Mouse (Mus musculus) heart, postnatal 0 days (tissue): ENCODE measurements around the gene 5730522E02Rik. TPM values are rescaled to one million over a fixed set of nuclear protein-coding genes. Genes with fewer than 3 reads are reported as not detected.

Source experiments
- ATAC-seq: fragments of 200-750 bp; cut with Nextera tagmentation; 2 replicates; pipeline ENCODE4 v1.8.0; 2017; ENCODE audit warnings: low read depth, moderate number of reproducible peaks, moderate library complexity; ENCODE audit not compliant: insufficient read depth
- DNase-seq: peaks from one replicate; pipeline ENCODE4 v3.0.0-alpha.2; 2016; ENCODE audit warnings: low spot score
- H3K27ac ChIP-seq: fragments of 300-500 bp; sonication (generic); 2 replicates; pipeline ENCODE4 v1.5.1; 2014; ENCODE audit warnings: low read depth, mild to moderate bottlenecking
- H3K27me3 ChIP-seq: fragments of 300-500 bp; sonication (generic); 2 replicates; pipeline ENCODE4 v1.6.1; 2014; ENCODE audit warnings: low read length, mixed read lengths; ENCODE audit not compliant: control insufficient read depth, insufficient read depth
- H3K36me3 ChIP-seq: fragments of 300-500 bp; sonication (generic); replicated peaks from 2 replicates; pipeline ENCODE4 v1.6.1; 2014; ENCODE audit warnings: low read length, mixed read lengths; ENCODE audit not compliant: control insufficient read depth, insufficient read depth
- H3K4me1 ChIP-seq: fragments of 300-500 bp; sonication (generic); 2 replicates; pipeline ENCODE4 v1.6.1; 2014; ENCODE audit warnings: antibody characterized with exemption; ENCODE audit not compliant: control insufficient read depth, insufficient read depth
- H3K4me2 ChIP-seq: fragments of 300-500 bp; sonication (generic); 2 replicates; pipeline ENCODE4 v1.6.1; 2014; ENCODE audit warnings: low read depth, mild to moderate bottlenecking, low read length, moderate library complexity
- H3K4me3 ChIP-seq: fragments of 300-500 bp; sonication (generic); 2 replicates; pipeline ENCODE4 v1.5.1; 2014; ENCODE audit warnings: low read depth, low read length
- H3K9ac ChIP-seq: fragments of 300-500 bp; sonication (generic); replicated peaks from 2 replicates; pipeline ENCODE4 v1.6.1; 2014; ENCODE audit warnings: low read depth, low read length, mixed read lengths
- H3K9me3 ChIP-seq: fragments of 300-500 bp; sonication (generic); replicated peaks from 2 replicates; pipeline ENCODE4 v1.6.1; 2016; ENCODE audit warnings: low read length; ENCODE audit not compliant: control insufficient read depth
- CTCF ChIP-seq: IDR thresholded peaks from 2 replicates; pipeline ENCODE4 v1.5.1; 2016; ENCODE audit warnings: antibody characterized with exemption, control low read depth, low read depth
- EP300 ChIP-seq: IDR thresholded peaks from 2 replicates; pipeline ENCODE4 v1.6.1; 2016; ENCODE audit warnings: antibody characterized with exemption, low read depth
- WGBS: fragments of 180-500 bp; shearing (Covaris S2); extraction: QIAGEN DNeasy Blood & Tissue Kit; methylation state at CpG from one replicate; pipeline ENCODE4 v1.1.7; 2014; 5-methylcytosine and 5-hydroxymethylcytosine counted together
- polyA plus RNA-seq: library from polyadenylated mRNA; unstranded; fragments of >200 nt; fragmentation: Nextera tagmentation; extraction: Ambion mirVana; gene quantifications from 2 replicates; pipeline ENCODE4 v1.2.1, GENCODE M21; 2015
- total RNA-seq: library from RNA; depleted of rRNA; stranded (reverse); fragments of >200 nt; gene quantifications from 2 replicates; pipeline ENCODE4 v1.2.3, GENCODE M21; 2014; ENCODE audit warnings: low replicate concordance

5730522E02Rik gene
- total and polyA plus RNA-seq, 2 experiments from 2014 or later: 0.52 TPM; not detected in 1

DNA sequence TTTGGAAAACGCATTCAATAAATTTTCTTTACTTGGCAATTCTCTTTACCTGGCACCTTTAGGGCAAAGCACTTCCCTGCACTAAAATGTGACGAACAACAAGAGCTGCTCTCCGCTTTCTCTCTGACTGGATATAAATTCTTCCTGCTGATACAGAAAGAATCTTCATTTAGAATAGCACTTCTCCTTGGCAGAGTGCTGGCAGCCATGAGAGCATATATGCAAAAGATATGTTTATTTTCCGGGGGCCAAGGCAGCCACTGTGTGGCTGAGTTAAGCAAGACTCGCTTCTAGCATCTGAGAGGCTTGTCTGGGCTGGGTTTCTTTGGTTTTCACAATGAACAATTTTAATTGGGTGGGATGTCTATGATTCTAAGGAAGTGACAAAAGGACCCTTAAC is 564.3 kb downstream of the 5730522E02Rik start:
- H3K27me3 ChIP-seq: no peaks in the 10 kb centered on the region
- ATAC-seq (no peak), DNase-seq (no peak)
- H3K9me3 ChIP-seq: no peaks in the 10 kb centered on the region
- no peaks in the 10 kb centered on the region for H3K36me3 ChIP-seq
- no peak overlapping the region for H3K4me2 ChIP-seq
- H3K4me3 ChIP-seq: no peak overlapping the region
- 57% methylated on average over 5 of the region's 5 CpGs for WGBS
- no peaks in the 10 kb centered on the region for H3K4me1 ChIP-seq
- H3K27ac ChIP-seq: no peak overlapping the region
- TF ChIP-seq CTCF (no peak), EP300 (no peak)
- no peak overlapping the region for H3K9ac ChIP-seq

DNA sequence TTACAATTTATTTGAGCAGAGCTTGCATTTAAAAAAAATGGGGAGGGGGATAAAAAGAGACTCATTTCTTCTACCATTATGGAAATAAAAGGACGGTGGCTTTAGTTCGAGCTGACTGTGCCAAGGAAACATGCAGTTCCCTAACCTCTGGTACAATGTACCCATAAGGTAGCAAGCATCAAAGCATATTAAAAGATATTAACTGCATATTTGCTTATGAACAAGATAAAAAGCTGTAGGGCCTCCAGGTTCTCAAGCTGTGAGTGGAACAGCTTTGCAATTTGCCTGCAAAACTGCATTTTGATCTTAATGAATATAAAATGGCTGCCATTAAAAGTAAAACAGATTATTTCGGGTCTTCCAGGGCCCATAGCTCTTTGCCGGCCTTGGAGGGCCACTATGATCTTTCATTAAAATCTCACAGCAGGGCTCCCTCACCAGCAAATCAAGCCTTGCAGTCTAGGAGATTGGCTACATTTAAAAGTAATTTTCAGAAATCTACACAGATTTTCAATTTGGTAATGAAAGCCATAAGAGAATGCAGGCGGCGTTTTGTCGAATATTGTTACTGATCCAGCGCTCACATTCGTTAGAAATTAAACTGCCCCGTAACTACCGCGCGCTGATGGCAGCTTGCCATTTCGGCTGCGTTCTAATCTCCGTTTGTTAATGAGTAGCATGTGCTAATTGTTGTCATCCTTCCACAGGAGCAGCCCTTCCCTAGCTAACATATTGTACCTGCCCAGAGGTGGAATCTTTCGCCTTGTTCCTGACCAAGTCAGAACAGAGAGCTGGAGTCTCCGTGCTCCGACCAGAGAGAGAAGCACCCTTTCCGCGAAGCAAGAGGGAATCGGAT is 565.6 kb downstream of the 5730522E02Rik start:
- Histone ChIP-seq H3K9ac (no peak overlapping the region), H3K4me3 (0 out of 2 replicates have a peak overlapping the region, but pooled peaks have one; percentile 23), H3K4me1 (no peaks in the 10 kb centered on the region), H3K9me3 (no peaks in the 10 kb centered on the region), H3K4me2 (peak overlapping the region; percentile 54), H3K27ac (no peak overlapping the region), H3K36me3 (no peaks in the 10 kb centered on the region), H3K27me3 (no peaks in the 10 kb centered on the region)
- TF ChIP-seq EP300 (no peak), CTCF (no peak)
- ATAC-seq: no peak
- DNase-seq: no peak
- WGBS: 50% methylated on average over 22 of the region's 22 CpGs

- H3K4me1 ChIP-seq: no peaks in the 10 kb centered on the region
- DNase-seq: no peak
- no peak overlapping the region for H3K27ac ChIP-seq
- WGBS: 62% methylated on average over 2 of the region's 2 CpGs
- no peak overlapping the region for H3K9ac ChIP-seq
- no peaks in the 10 kb centered on the region for H3K36me3 ChIP-seq
- H3K9me3 ChIP-seq: no peaks in the 10 kb centered on the region
- TF ChIP-seq EP300: no peak
- no peak for TF ChIP-seq CTCF
- no peak for ATAC-seq
- no peak overlapping the region for H3K4me2 ChIP-seq
- H3K4me3 ChIP-seq: no peak overlapping the region
- H3K27me3 ChIP-seq: no peaks in the 10 kb centered on the region
Measured at GRCm38 (mm10) chr11:25606886-25607285, 603.7 kb downstream of the 5730522E02Rik start.

- no peaks in the 10 kb centered on the region for H3K9me3 ChIP-seq
- WGBS: 84% methylated on average over 5 of the region's 5 CpGs
Measured at GRCm38 (mm10) chr11:25600030-25600429, 610.5 kb downstream of the 5730522E02Rik start.

GRCm38 (mm10) chr11:25595303-25595702 is 615.3 kb downstream of the 5730522E02Rik start:
- Histone ChIP-seq H3K27me3 (no peaks in the 10 kb centered on the region), H3K4me1 (no peaks in the 10 kb centered on the region), H3K9me3 (no peaks in the 10 kb centered on the region), H3K4me2 (no peak overlapping the region), H3K36me3 (no peaks in the 10 kb centered on the region), H3K27ac (no peak overlapping the region), H3K4me3 (no peak overlapping the region), H3K9ac (no peak overlapping the region)
- WGBS: 70% methylated on average over 6 of the region's 6 CpGs
- TF ChIP-seq EP300: no peak
- no peak for TF ChIP-seq CTCF
- ATAC-seq (no peak), DNase-seq (no peak)

More at GRCm38 (mm10) chr11:25600030-25600429, 610.5 kb downstream of the 5730522E02Rik start:
- DNase-seq: no peak
- Histone ChIP-seq H3K9ac (no peak overlapping the region), H3K4me1 (no peaks in the 10 kb centered on the region), H3K27me3 (no peaks in the 10 kb centered on the region), H3K27ac (no peak overlapping the region), H3K36me3 (no peaks in the 10 kb centered on the region), H3K4me2 (no peak overlapping the region), H3K4me3 (no peak overlapping the region)
- no peak for ATAC-seq
- TF ChIP-seq EP300 (no peak), CTCF (no peak)
